Mouse (Mus musculus) embryo, embryonic 9.5 days (tissue): Measurements from ENCODE around the gene Suz12.
A peak's percentile ranks its signal among the peaks of the same experiment; 100 is the strongest.

Source experiments
- DNase-seq: peaks from one replicate; pipeline ENCODE4 v3.0.0-alpha.2; 2017; ENCODE audit errors: extremely low spot score

The Suz12 gene

DNA sequence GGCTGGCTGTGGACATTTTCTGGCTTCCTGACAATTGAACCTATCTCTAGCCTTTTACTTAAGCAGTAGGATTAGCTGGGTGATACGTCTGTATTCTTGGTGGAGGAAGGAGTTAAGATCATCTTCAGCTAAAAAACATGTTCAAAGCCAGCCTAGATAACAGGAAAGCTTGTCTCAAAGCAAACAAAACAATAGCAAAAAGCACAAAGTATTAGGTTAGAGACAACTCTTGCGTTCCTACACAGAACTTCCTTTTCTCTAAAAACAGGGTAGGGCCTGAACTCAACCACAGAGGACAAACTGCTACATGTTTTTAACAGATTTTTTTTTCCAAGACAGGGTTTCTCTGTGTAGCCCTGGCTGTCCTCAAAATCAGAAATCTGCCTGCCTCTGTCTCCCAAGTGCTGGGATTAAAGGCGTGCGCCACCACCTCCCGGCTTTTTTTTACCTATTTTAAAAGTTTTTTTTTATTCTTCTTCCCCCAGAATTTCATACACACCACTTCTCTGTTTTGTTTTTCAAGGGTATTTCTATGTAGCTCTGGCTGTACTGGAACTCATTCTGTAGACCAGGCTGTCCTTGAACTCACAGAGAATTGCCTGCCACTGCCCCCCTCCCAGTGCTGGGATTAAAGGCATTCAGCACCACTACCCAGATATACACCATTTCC is 82.8 kb downstream of the Suz12 start:
- no peak for DNase-seq

DNA sequence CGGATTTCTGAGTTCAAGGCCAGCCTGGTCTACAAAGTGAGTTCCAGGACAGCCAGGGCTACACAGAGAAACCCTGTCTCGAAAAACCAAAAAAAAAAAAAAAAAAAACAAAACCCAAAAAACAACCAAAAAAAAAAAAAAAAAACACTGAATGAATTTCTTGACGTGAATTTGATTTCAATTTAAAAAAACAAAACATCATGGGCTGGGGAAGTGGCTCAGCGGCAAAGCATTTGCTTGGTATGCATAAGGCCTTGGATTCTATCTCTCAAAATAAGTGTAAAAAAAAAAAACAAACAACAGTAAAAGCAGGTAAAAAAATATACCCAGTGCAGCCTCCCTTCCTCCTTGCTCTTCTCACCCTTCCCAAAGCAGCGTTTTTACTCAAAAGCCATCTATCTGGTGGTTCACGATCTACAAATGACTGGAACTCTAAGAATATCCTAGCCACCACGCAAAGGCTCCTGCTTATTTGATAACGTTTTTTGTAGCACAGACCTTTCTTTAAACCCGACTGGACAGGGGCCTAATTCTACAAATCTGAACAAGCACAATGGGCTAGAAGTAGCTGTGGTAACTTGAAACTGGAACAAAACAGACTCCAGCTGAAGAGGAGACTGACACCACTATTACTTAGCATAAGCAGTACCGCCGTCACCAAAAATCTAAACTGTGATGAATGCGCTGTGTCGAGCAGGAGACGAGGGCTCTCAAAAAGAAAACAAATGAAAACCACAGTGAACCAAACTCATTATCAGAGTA is 85.1 kb downstream of the Suz12 start:
- DNase-seq = no peak

DNA sequence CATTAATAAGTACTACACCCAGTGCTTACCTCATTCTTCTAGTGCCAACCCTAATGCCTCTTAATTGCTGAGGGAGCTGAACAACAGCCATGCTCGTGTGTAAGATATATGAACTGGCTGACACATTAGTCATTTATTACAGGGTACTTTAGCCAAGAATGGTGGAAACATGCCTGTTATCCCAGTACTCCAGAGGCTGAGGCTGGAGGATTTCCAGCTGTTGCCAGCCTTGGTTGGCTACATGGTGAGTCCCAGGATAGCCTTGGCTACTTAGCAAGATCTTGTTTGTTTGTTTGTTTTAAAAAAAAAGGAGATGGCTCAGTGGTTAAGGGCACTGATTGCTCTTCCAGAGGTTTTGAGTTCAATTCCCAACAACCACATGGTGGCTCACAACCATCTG is 85.9 kb downstream of the Suz12 start:
- DNase-seq = no peak

DNA sequence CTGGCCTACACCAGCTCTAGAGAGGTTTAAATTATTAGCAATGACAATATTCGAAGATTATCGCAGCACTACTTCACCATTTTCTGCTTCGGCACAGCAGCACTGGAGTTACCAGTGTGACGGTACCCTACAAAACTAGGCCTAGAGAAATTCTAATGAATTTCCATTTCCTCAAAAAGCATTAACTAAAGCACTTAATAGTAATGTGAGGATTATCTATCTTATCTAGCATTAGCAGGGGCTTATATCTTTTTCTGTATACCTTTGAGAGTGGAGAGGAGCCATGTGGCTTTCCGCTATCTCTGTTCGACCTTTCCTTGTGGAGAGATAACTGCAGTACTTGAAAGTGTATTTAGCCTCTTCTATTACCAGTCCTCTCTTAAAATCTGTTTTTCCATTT is 86.8 kb downstream of the Suz12 start:
- no peak for DNase-seq

DNA sequence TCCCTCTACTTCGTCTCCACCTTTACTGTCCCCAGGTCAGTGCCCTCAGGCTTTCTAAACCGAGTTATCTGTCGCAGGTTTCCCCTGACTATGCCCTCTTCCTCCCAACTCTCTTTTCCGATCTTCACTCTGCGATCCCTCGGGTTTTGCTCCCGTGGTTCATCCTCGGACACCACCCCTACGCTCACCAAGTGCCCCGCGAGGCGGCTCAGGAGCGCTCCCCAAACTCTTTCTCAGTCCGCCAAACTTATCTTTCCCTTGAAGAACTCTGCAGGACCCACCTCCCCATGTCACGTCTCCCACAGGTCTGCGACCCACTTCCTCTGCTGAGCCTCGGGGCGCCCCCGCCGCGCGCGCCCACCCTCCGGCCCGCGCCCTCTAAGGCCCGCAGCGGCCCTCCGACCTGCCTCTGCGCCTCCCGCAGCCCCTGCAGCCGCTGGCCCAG is 87.5 kb downstream of the Suz12 start:
- no peak for DNase-seq

DNA sequence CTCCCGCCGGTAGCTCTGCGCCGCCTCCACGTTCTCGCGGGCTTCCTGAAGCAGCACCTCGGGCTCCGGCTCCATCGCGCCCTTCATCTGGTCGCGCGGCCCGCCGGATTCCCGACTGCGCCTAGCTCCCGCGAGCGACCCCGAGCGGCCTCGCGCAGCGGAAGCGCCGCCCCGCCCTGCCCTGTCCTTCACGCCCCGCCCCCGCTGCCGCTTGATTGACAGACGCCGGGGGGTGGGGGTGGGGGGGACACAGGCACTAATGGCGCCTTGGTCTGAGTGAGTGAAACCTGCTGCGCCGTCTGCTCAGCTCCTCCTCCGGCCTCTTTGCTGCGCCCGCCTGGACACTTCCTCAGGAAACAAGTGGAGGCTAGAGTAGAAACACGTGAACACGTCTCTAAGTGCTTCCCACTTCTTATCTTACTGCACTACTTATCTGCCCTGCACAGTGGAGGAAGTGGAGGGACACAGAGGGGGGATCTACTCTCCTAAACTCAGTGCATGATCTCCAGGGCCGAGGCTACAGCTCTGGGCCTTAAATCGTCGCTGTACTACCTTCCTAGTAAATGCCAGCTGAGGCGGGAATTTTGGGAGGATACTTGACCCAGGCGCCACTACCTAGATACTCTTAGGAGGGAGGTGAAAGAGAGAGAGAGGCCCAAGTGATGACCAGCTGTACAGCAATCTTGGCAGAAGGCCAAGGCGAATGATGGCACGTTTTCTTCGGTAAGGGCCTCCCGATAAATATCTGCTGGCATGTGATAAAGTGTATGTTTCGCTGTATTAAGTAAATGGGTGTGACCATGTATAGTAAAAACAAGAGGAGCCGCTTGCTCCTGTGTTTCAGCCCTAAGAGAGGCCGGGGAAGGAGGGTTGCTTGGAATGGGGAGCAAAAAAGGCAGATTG is 88.2 kb downstream of the Suz12 start, which contains the start of gene Crlf3:
Crlf3 (minus strand) TSS at position 166 of the 903 bp plus-strand sequence.
- peak; percentile 98 for DNase-seq

DNA sequence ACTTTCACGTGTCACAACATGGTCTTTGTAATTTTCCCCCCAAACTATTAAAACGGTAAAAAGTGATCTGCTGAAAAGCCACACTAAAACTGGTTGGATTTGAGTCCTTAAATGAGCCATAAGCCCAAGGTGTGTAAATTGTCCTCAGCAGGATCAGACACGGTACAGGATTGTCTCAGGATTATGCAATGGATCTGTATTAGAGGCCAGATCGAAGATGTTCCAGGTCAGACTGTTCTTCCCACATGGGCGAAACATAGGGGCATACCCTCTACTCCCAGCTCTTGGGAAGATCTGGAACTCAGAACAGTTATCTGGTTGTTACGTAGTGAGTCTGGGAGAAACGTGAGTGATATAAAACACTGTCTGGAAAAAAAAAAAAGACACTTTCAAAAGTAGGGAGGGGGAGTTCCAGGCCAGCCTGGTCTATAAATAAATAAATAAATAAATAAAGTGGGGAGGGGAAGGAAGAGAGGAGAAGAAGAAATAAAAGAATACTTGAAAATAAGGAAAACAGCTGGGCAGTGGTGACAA is 88.9 kb downstream of the Suz12 start:
- no peak for DNase-seq
